Mouse (Mus musculus) cerebellum, adult 2 months (tissue): ENCODE data around the gene Rbks. TPM values are rescaled to one million over a fixed set of nuclear protein-coding genes. Genes with fewer than 3 reads are reported as not detected.

Source experiments
- DNase-seq, 2 experiments: peaks; one replicate each; pipeline ENCODE4 v3.0.0; 2021
- H3K27ac ChIP-seq: fragments of 200-500 bp; 2 replicates; pipeline ENCODE4 v1.5.1; 2012; ENCODE audit warnings: low read length, control low read depth, inconsistent platforms; ENCODE audit not compliant: insufficient read depth
- H3K27me3 ChIP-seq: fragments of 200-500 bp; 2 replicates; pipeline ENCODE4 v1.6.1; 2012; ENCODE audit warnings: inconsistent platforms, mild to moderate bottlenecking, low read length, moderate library complexity; ENCODE audit not compliant: control insufficient read depth, insufficient read depth
- H3K4me1 ChIP-seq: fragments of 200-500 bp; 2 replicates; pipeline ENCODE4 v1.6.1; 2011; ENCODE audit warnings: low read length; ENCODE audit not compliant: control insufficient read depth, insufficient read depth
- H3K4me3 ChIP-seq: fragments of 200-500 bp; replicated peaks from 2 replicates; pipeline ENCODE3; 2011; ENCODE audit warnings: mild to moderate bottlenecking, low read depth, low read length, control low read depth; ENCODE audit not compliant: insufficient read depth
- CTCF ChIP-seq: fragments of 200-500 bp; IDR thresholded peaks from 2 replicates; pipeline ENCODE4 v1.5.1; 2011; ENCODE audit warnings: low read depth, mild to moderate bottlenecking, control low read depth, low read length, moderate library complexity, borderline replicate concordance; ENCODE audit not compliant: insufficient read depth
- POLR2A ChIP-seq: fragments of 200-500 bp; IDR thresholded peaks from 2 replicates; pipeline ENCODE4 v1.6.1; 2011; ENCODE audit warnings: low read length, control low read depth, borderline replicate concordance; ENCODE audit not compliant: insufficient read depth
- WGBS: fragments of 180-500 bp; shearing (Covaris S2); methylation state at CpG from one replicate; pipeline ENCODE4 v1.1.7; 2018; 5-methylcytosine and 5-hydroxymethylcytosine counted together
- polyA plus RNA-seq: library from polyadenylated mRNA; depleted of rRNA; stranded (reverse); fragments of >200 nt; gene quantifications from 2 replicates; pipeline ENCODE4 v1.2.3, GENCODE M21; 2012

Rbks gene
- polyA plus RNA-seq, 1 experiment = 4.4 TPM

DNA sequence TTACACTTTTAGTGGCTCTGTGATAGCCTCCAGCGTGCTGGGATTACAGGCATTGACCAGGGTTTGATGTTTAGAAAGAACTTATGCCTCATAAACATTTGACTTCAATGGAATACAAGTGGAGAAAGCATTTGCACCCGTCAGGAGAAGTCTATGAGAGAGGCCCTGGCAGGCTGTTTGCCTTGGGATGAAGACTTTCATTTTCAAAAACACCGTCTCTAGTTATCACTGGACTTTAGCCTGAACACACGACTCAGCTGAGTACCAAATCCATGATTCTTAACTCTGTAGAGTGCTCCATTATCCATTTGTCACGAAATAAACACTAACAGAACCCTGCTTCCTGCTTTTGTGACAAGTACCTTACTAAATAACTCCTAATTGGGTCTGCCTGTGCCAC is 27.4 kb downstream of the Rbks start:
- no peak overlapping the region for H3K27ac ChIP-seq
- TF ChIP-seq POLR2A (no peak), CTCF (no peak)
- WGBS = 84% methylated on average over 5 of the region's 5 CpGs

DNA sequence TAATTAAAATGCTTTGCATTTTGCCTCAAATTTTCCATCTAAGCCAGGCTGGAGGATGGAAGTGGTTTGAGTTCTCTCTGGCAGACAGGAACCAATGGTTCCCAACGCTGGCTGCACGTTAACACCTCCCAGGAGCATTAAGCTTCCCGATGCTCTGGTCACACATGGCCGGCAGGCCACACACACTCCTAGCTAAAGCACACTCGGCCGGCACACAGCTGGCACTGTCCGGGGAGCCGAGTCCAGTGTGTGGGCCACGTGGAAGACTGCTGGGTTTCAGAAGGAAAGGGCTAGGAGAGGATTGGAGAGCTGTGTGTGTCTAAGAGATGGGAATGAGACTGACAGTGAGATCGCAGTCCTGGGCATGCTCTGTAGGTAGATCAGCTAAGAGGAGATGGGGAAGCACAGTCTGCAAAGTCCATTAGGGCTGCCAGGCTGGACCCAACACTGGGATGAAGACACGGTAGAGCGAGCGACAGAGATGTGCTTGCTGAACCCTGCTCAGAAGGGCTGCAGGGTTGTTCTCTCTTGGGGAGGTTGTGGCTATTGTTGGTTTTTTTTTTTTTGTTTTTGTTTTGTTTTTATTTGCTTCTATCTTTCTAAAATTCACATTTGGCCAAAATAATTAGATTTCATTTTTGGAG is 29.0 kb downstream of the Rbks start:
- no peak overlapping the region for H3K27ac ChIP-seq
- WGBS = 43% methylated on average over 13 of the region's 13 CpGs

More for the DNA sequence above, 27.4 kb downstream of the Rbks start:
- Histone ChIP-seq H3K27me3 (no peaks in the 10 kb centered on the region), H3K4me3 (no peak overlapping the region), H3K4me1 (no peaks in the 10 kb centered on the region)
- DNase-seq = no peak

DNA sequence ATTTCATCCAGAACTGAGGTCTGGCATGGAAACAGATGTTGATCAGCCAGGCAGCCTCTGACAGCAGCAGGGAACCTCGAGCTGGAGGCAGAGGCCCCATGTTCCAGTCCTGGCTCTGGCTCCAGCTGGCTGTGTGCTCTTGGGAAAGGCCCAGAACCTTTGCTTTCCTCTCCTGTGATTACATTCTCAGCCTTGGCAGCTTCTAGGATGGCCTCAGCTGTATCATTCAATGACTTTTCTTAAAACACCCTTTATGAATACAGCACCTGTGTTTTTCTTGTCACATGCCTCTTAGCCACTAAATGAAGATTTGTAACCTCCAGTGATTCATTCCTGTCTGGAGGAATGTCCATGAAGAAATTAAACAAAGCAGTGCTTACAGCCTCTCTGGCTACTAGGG is 31.3 kb downstream of the Rbks start:
- TF ChIP-seq CTCF (no peak), POLR2A (no peak)
- no peak for DNase-seq
- H3K27ac ChIP-seq = no peak overlapping the region
- no peaks in the 10 kb centered on the region for H3K27me3 ChIP-seq
- WGBS = 4% methylated on average over 1 of the region's 1 CpGs
- H3K4me3 ChIP-seq = no peak overlapping the region
- no peaks in the 10 kb centered on the region for H3K4me1 ChIP-seq

More for the DNA sequence above, 29.0 kb downstream of the Rbks start:
- no peaks in the 10 kb centered on the region for H3K4me1 ChIP-seq
- no peak overlapping the region for H3K4me3 ChIP-seq
- H3K27me3 ChIP-seq = no peaks in the 10 kb centered on the region
- no peak for DNase-seq
- TF ChIP-seq CTCF (no peak), POLR2A (no peak)

DNA sequence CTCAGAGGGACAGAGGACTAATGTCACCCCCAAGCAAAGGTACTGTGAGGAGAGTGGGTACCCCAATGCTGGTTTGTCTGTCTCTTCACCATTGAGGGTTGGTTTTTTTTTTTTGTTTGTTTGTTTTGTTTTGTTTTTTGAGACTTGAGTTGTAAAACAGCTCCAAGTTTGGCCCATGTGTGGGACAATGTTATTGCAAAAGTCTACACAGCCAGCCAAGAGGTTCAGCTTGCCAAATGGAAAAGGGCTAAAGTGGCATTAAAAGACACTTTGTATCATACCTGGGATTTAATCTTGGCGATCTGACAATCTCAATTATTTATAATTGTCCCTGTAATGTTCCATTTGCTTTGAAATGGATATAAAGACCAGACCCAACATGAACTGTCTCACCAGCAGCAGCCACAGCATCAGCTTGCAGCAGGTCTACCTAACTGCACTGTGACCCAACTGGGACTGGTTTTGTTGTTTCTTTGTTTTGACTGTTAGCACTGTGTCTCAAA is 41.7 kb downstream of the Rbks start:
- 96% methylated on average over 1 of the region's 1 CpGs for WGBS
- H3K27ac ChIP-seq = no peak overlapping the region
- no peak for TF ChIP-seq CTCF
- no peak for TF ChIP-seq POLR2A
- H3K4me1 ChIP-seq = no peaks in the 10 kb centered on the region
- no peaks in the 10 kb centered on the region for H3K27me3 ChIP-seq
- no peak overlapping the region for H3K4me3 ChIP-seq
- no peak for DNase-seq

DNA sequence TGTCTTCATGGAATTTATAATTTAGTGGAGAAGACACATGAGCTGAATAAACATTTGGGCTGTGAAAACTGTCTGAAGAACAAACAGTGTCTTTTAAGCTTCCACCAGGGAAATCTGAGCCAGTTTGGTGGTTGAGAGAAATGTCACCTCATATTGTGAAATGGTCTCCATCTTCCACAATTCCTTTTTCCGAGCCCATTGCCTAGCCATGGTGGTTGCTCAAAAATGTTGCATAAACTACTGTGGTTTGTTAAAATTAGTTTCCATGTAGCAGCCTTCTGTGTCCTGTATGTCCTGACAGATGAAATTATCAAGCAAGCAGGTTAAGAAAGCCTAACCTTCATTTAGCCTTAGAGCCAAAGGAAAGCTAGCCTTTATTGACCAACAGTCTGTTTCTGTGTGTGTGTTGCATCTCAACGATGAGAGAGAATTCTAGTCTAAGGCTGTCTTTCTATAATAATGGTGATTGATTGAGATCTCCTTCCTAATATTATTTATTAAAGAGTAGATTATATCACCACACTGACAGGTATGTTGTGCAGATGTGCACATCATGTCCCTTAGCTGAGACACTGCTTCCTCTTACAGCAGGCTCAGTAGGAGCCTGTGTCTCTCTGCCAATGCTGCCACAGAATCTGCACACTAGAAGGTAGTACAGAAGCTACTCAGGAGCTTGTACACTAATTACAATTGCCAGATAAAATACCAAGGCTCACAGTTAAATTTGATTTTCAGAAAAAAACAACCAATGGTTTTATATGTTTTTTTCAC is 46.7 kb downstream of the Rbks start:
- Histone ChIP-seq H3K27me3 (no peaks in the 10 kb centered on the region), H3K4me1 (no peaks in the 10 kb centered on the region), H3K27ac (no peak overlapping the region), H3K4me3 (no peak overlapping the region)
- no peak for DNase-seq
- no peak for TF ChIP-seq CTCF
- no peak for TF ChIP-seq POLR2A
- 97% methylated on average over 2 of the region's 2 CpGs for WGBS

DNA sequence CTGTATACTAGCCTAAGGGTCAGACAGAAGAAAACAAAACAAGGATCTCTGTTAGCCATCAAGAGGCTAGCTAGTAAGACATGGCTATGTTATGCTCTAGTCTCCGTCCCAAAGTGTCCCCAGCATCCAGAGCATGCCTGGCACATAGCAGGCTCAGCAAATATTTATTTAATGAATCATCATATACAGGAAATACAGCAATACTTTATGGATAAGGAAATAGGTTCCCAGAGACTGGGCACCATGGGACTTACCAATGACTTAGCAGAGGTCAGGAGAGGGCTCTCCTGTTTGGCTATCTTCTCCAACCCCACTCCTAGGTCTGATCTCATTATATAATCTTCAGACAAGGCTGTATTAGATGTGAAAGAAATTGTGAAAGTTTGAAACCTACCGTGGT is 50.1 kb downstream of the Rbks start:
- no peak for TF ChIP-seq CTCF
- no peak for TF ChIP-seq POLR2A
- no peaks in the 10 kb centered on the region for H3K27me3 ChIP-seq
- 83% methylated on average over 2 of the region's 2 CpGs for WGBS
- H3K27ac ChIP-seq = no peak overlapping the region
- H3K4me1 ChIP-seq = no peaks in the 10 kb centered on the region
- DNase-seq = no peak
- no peak overlapping the region for H3K4me3 ChIP-seq

DNA sequence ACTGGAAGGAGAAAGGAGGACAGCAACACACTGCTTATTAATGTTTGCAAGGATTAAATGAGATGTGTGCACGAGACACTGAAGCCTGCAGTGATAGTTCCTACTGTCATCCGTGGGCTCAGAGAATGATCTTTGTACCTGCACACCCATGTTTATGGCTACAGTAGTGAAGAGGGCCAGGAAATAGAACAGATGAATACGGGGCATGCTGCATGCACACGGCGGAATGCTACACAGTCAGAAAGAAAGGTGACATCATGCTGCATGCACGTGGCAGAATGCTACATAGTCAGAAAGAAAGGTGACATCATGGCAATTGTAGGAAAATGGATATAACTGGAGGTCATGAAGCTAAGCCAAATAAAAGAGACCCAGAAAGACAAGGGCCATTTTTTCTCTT is 50.9 kb downstream of the Rbks start:
- Histone ChIP-seq H3K27ac (no peak overlapping the region), H3K27me3 (no peaks in the 10 kb centered on the region), H3K4me1 (no peaks in the 10 kb centered on the region), H3K4me3 (no peak overlapping the region)
- WGBS = 87% methylated on average over 6 of the region's 6 CpGs
- DNase-seq = no peak
- TF ChIP-seq CTCF = no peak
- TF ChIP-seq POLR2A = no peak

DNA sequence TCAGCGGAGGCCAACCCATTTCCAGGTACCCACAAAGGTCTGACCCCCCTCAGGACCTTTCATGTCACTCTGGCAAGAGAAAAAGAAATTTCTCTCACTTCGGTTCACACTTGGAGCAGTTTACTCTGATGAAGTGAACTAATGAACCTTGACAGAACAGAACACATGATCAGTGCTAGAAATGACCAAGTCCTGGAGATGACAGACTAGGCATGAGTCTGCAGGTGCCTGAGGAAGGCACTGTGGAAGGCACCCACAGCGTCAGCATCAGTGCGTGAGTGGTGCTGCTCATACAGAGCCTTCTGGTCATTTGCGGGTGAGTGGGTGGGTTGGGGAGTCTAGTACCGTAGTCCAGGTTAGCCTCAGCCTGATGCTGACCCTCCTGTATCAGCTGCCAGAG is 51.6 kb downstream of the Rbks start:
- H3K27me3 ChIP-seq = no peaks in the 10 kb centered on the region
- H3K4me3 ChIP-seq = no peak overlapping the region
- DNase-seq = no peak
- H3K27ac ChIP-seq = no peak overlapping the region
- TF ChIP-seq CTCF = no peak
- TF ChIP-seq POLR2A = no peak
- WGBS = 88% methylated on average over 6 of the region's 6 CpGs
- H3K4me1 ChIP-seq = no peaks in the 10 kb centered on the region
